Mouse (Mus musculus) layer of hippocampus, postnatal 25 days (tissue): ENCODE results near the gene Gm3269. TPM values are rescaled to one million over a fixed set of nuclear protein-coding genes. Genes with fewer than 3 reads are reported as not detected.
A peak's percentile ranks its signal among the peaks of the same experiment; 100 is the strongest.
"Not testable (repeated sequence)": the region's sequence is repeated elsewhere in the genome, so short reads cannot be mapped to it uniquely, and the experiment has no call there.

Source experiments
- DNase-seq, 2 experiments: peaks; one replicate each; pipeline ENCODE4 v3.0.0; 2022; ENCODE audit warnings: mixed read lengths in 2 of 2, low spot score in 1 of 2; ENCODE audit errors: extremely low spot score in 1 of 2
- total RNA-seq, 2 experiments: library from RNA; stranded (reverse); gene quantifications; 2 replicates each; pipeline ENCODE4 v1.2.3; 2021

Gm3269 gene
- not detected for total RNA-seq

DNA sequence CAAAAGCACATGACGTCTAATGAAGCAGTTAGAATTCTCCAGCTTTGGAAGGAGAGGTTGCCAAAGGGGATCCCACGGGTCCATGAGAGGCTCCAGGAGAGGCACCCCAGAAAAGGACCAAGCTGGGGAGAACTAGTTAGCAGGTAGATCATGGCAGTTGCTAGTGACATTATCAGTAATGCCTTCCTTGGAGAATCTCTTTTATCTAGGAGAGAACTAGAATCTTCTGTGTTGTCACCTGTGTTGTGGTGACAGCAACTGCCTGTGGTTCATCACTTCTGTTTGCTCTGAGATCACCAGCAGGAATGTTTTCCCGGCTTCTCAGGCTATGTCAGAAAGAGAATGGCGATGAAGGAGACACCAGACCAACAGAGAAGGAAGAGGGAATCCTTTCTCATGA lies at the start of gene Gm3269:
TSS of gene Gm3269 (plus strand) at position 301 of the 400 bp plus-strand sequence.
- not testable (repeated sequence) for DNase-seq

DNA sequence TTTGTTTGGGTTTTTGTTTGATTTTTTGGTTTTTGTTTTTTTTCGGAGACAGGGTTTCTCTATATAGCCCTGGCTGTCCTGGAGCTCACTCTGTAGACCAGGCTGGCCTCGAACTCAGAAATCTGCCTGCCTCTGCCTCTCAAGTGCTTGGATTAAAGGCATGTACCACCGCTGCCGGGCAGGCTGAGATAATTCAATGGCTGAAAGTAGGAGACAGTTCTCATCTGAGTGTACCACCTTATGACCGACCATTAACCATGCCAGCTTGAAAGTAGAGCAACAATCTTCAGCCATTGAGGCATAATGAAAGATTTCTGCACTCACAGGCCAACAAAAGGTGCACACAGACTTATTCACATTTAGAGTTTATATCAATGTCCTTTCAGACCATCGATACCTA lies 31.5 kb upstream of the Gm3269 start:
- peak in 1 of 2 experiments; percentile 6 for DNase-seq

DNA sequence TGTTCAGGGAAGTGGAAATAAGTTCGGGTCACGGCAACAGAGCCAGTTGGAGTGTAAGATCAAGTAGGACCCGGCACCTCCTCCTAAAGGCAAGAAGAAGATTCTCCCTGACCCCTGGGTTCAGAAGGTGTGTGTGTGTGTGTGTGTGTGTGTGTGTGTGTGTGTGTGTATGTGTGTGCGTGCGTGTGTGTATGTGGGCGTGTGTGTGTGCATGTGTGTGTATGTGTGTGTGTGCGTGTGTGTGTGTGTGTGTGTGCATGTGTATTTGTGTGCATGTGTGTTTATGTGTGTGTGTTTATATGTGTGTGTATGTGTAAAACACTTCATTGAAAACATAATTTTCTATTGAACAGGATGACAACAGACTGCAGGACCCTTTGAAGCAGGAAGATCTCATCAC lies 16.0 kb upstream of the Gm3269 start:
- DNase-seq: not testable (repeated sequence)

DNA sequence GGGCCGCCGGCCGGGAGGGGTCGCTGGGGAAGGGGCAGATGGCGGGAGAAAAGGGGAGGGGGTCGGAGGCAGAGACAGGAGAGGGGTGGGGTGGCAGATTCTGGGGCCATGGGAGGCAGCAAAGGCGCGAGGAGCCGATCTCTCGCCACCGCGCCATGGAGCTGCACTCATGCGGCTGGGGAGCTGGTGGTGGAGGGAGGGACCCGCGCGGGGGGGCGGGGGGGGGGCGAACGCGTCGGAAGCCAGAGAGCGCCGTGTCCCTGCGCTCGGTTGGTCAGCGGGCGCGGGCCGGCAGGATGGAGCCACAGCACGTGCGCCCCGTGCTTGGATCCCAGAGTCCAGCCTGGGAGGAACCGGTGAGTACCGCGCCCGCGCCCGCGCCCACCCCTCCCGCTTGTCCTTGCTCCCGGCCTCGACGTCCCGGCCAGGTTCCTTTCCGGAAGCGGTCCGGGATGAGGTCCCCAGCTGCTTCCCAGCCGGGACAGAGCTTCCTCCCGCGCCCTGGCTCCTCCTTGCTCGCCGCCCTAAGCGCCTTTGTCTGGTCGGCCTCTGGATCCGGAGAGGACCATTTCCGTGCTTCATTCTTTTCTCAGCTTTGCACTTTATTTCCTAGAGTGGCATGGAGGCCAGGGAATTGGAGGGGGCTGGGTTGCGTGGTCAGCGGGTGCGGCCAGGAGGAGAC lies 17.5 kb downstream of the Gm3269 start, which contains the start of gene Gm3264:
TSS of gene Gm3264 (plus strand) at position 278 of the 682 bp plus-strand sequence.
- peak in 1 of 2 experiments; percentile 5 for DNase-seq

DNA sequence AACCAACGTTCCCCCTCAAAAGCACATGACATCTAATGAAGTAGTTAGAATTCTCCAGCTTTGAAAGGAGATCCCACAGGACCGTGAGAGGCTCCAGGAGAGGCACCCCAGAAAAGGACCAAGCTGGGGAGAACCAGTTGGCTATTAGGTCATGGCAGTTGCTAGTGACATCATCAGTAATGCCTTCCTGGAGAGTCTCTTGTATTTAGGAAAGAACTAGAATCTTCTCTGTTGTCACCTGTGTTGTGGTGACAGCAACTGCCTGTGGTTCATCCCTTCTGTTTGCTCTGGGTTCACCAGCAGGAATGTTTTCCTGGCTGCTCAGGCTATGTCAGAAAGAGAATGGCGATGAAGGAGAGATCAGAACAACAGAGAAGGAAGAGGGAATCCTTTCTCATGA lies 54.2 kb downstream of the Gm3269 start, which contains the start of gene Gm3278:
TSS of gene Gm3278 (plus strand) at position 301 of the 400 bp plus-strand sequence.
- DNase-seq: not testable (repeated sequence)

Other genes starting within 250 kb of the Gm3269 start
- under 1 TPM; 0.39 to 0.61 TPM for gene Gm8159, start 205.8 kb upstream of the Gm3269 start, total RNA-seq
- gene Gm3239, start 173.9 kb upstream of the Gm3269 start, total RNA-seq: under 1 TPM in 1 of 2 experiments, not detected in 1; 0.42 TPM
- under 1 TPM in 1 of 2 experiments, not detected in 1; 0.17 TPM for gene Gm7876, start 128.9 kb upstream of the Gm3269 start, total RNA-seq
- under 1 TPM in 1 of 2 experiments, not detected in 1; 0.15 TPM for gene Gm3252, start 111.3 kb upstream of the Gm3269 start, total RNA-seq
- not detected for gene Gm9602, start 61.8 kb upstream of the Gm3269 start, total RNA-seq
- gene Gm3264, start 17.5 kb downstream of the Gm3269 start, total RNA-seq: 10 to 100 TPM in 1 of 2 experiments, 1 to 10 TPM in 1; 9.0 to 11.8 TPM
- not detected for gene Gm3278, start 54.3 kb downstream of the Gm3269 start, total RNA-seq
- not detected for gene Gm8297, start 145.8 kb downstream of the Gm3269 start, total RNA-seq
- under 1 TPM in 1 of 2 experiments, not detected in 1; 0.94 TPM for gene Gm3298, start 177.8 kb downstream of the Gm3269 start, total RNA-seq
- not detected for gene 4930555G01Rik, start 212.5 kb downstream of the Gm3269 start, total RNA-seq
- 1 to 10 TPM in 1 of 2 experiments, under 1 TPM in 1; 0.77 to 1.7 TPM for gene Gm8281, start 232.9 kb downstream of the Gm3269 start, total RNA-seq